In genomic region chr16:29847059-29847458, GRCm38 (mm10) we compare ENCODE assay signal across 20 mouse cellular contexts.
A peak's percentile ranks its signal among the peaks of the same experiment; 100 is the strongest.
DNase-seq lines count a peak whose midpoint lies in the region; ATAC-seq and TF ChIP-seq lines count a peak whose summit lies in the region.
"Had no signal": no experiment of that assay in that cellular context is flagged by ENCODE, and none has a peak within 500 bp of the region (broad histone marks: within the 10 kb centered on the region; RNA-seq: fewer than 3 reads in every experiment).

No protein-coding gene starts in this region.

- H3K9ac ChIP-seq in lung, embryonic 16.5 days (ENCODE audit: low read length), result no peak overlapping the region
- no peak overlapping the region for H3K9ac ChIP-seq in CH12.LX (ENCODE audit: insufficient read depth, low read depth)
- no peak overlapping the region for H3K9ac ChIP-seq in intestine, embryonic 16.5 days (ENCODE audit: low read depth, low read length)
- no peak overlapping the region for H3K9ac ChIP-seq in heart, embryonic 11.5 days (ENCODE audit: low read depth, low read length)
- H3K9ac ChIP-seq: heart, embryonic 13.5 days; hindbrain, embryonic 14.5 days; neural tube, embryonic 13.5 days had no signal

- H3K4me2 ChIP-seq in lung, embryonic 16.5 days (ENCODE audit: low read depth, low read length), result no peak overlapping the region
- peak overlapping the region; percentile 14; the same call in 1 of the 2 replicates for H3K4me2 ChIP-seq in CH12.LX (ENCODE audit: insufficient read depth, low read depth, poor library complexity, severe bottlenecking)
- no peak overlapping the region for H3K4me2 ChIP-seq in intestine, embryonic 16.5 days (ENCODE audit: low read depth, low read length)
- no peak overlapping the region for H3K4me2 ChIP-seq in heart, embryonic 11.5 days
- H3K4me2 ChIP-seq: heart, embryonic 13.5 days; hindbrain, embryonic 14.5 days; neural tube, embryonic 13.5 days had no signal

- no peak for ATAC-seq in lung, embryonic 16.5 days (ENCODE audit: low read depth)
- peak; percentile 35; the same call in 1 of the 2 replicates for ATAC-seq in intestine, embryonic 16.5 days
- ATAC-seq in heart, embryonic 11.5 days (replicated peaks; ENCODE audit: insufficient number of reproducible peaks, low FRiP score, low TSS enrichment), result no peak

- peak; percentile 15 for DNase-seq in adrenal gland, postnatal 10 days
- DNase-seq in adrenal gland, postnatal 36 days, result no peak
- DNase-seq in lung, postnatal 36 days, result no peak
- peak; percentile 69 for DNase-seq in CH12.LX (ENCODE audit: extremely low read depth)
- no peak for DNase-seq in layer of hippocampus, adult 8-10 months (ENCODE audit: low spot score in 2 of 2)
- DNase-seq: cerebellum, adult 9-11 months; gastrocnemius, adult 2 months; heart, postnatal 36 days; kidney, adult 11 months; layer of hippocampus, postnatal 36 days; lung, adult 2 months; midbrain, embryonic 14.5 days had no signal

- TF ChIP-seq EP300 in CH12.LX (IDR thresholded peaks at IDR 0.05; ENCODE audit: low read length), result peak; percentile 33; the same call in 1 of the 2 replicates

- peak overlapping the region; percentile 45 for H3K27ac ChIP-seq in lung, embryonic 16.5 days (ENCODE audit: low read length)
- H3K27ac ChIP-seq in CH12.LX (ENCODE audit: insufficient read depth, low read depth), result peak overlapping the region; percentile 30
- H3K27ac ChIP-seq in intestine, embryonic 16.5 days (ENCODE audit: low read length), result 0 out of 2 replicates have a peak overlapping the region, but pooled peaks have one; percentile 10
- H3K27ac ChIP-seq in heart, embryonic 11.5 days (ENCODE audit: low read depth, low read length), result no peak overlapping the region
- H3K27ac ChIP-seq: gastrocnemius, adult 2 months; heart, embryonic 13.5 days; hindbrain, embryonic 14.5 days; kidney, postnatal 0 days; neural tube, embryonic 13.5 days had no signal

- TF ChIP-seq RAD21 in CH12.LX (IDR thresholded peaks at IDR 0.05; ENCODE audit: low read depth, low read length), result no peak

- H3K36me3 ChIP-seq in lung, embryonic 16.5 days (ENCODE audit: control insufficient read depth, insufficient read depth, low read length), result no peaks in the 10 kb centered on the region
- H3K36me3 ChIP-seq in CH12.LX (replicated peaks in 1 of 2; ENCODE audit: control insufficient read depth in 1 of 2, insufficient read depth in 1 of 2, low read length in 1 of 2), result no peaks in the 10 kb centered on the region
- no peaks in the 10 kb centered on the region for H3K36me3 ChIP-seq in intestine, embryonic 16.5 days (ENCODE audit: control insufficient read depth, insufficient read depth, low read length)
- H3K36me3 ChIP-seq in heart, embryonic 11.5 days (ENCODE audit: control insufficient read depth, insufficient read depth, low read length), result no peaks in the 10 kb centered on the region
- H3K36me3 ChIP-seq: heart, embryonic 13.5 days; neural tube, embryonic 13.5 days had no signal

- in situ Hi-C loops in CH12.LX (cut with MboI; ENCODE audit: low pct_ligation_motif_present, low pct_unique_long_range_greater_than_20kb, low sequenced_read_pairs), result no loop called here

- H3K4me1 ChIP-seq in lung, embryonic 16.5 days (replicated peaks; ENCODE audit: control insufficient read depth, insufficient read depth, low read length), result peaks cover 25% of the 10 kb centered on the region
- H3K4me1 ChIP-seq in CH12.LX (ENCODE audit: control insufficient read depth in 1 of 2, insufficient read depth in 2 of 2), result peaks cover 22 to 44% of the 10 kb centered on the region in 2 experiments
- peaks cover 23% of the 10 kb centered on the region for H3K4me1 ChIP-seq in intestine, embryonic 16.5 days (ENCODE audit: control insufficient read depth, insufficient read depth, low read length)
- H3K4me1 ChIP-seq in heart, embryonic 11.5 days (ENCODE audit: control insufficient read depth, insufficient read depth, low read length), result peaks cover 12% of the 10 kb centered on the region

- TF ChIP-seq POLR2A in CH12.LX (IDR thresholded peaks at IDR 0.05; ENCODE audit: low read depth, low read length), result no peak

- dilution Hi-C loops in CH12.LX (cut with MboI; ENCODE audit: extremely low pct_ligation_motif_present, extremely low pct_unique_long_range_greater_than_20kb, low sequenced_read_pairs), result no loop called here

- TF ChIP-seq CTCF in CH12.LX (conservative IDR thresholded peaks at IDR 0.05 in 1 of 2, IDR thresholded peaks at IDR 0.05 in 1 of 2; ENCODE audit: low read depth in 2 of 2, low read length in 2 of 2), result no peak

- WGBS in lung, embryonic 16.5 days, result 21% methylated on average over 1 of the region's 1 CpGs
- 23% methylated on average over 1 of the region's 1 CpGs for WGBS in intestine, embryonic 16.5 days
- 10% methylated on average over 1 of the region's 1 CpGs for WGBS in heart, embryonic 11.5 days (ENCODE audit: insufficient replicate concordance)

- no peaks in the 10 kb centered on the region for H3K27me3 ChIP-seq in lung, embryonic 16.5 days (ENCODE audit: control insufficient read depth, insufficient read depth, low read depth, low read length)
- no peaks in the 10 kb centered on the region for H3K27me3 ChIP-seq in CH12.LX (replicated peaks)
- H3K27me3 ChIP-seq in intestine, embryonic 16.5 days (replicated peaks; ENCODE audit: control insufficient read depth, insufficient read depth, low read length), result no peaks in the 10 kb centered on the region
- no peaks in the 10 kb centered on the region for H3K27me3 ChIP-seq in heart, embryonic 11.5 days (ENCODE audit: control insufficient read depth, insufficient read depth, low read length)

- H3K9me3 ChIP-seq in lung, embryonic 16.5 days (ENCODE audit: control insufficient read depth, low read length), result no peaks in the 10 kb centered on the region
- no peaks in the 10 kb centered on the region for H3K9me3 ChIP-seq in CH12.LX (replicated peaks; ENCODE audit: low read length)
- H3K9me3 ChIP-seq in intestine, embryonic 16.5 days (ENCODE audit: control insufficient read depth, low read length), result no peaks in the 10 kb centered on the region
- H3K9me3 ChIP-seq in heart, embryonic 11.5 days (replicated peaks; ENCODE audit: control insufficient read depth, low read length), result no peaks in the 10 kb centered on the region
- H3K9me3 ChIP-seq: heart, embryonic 13.5 days; neural tube, embryonic 13.5 days had no signal

- H3K79me2 ChIP-seq in CH12.LX (replicated peaks; ENCODE audit: control insufficient read depth, extremely low read depth, insufficient read depth, poor library complexity, severe bottlenecking), result no peaks in the 10 kb centered on the region

- H3K4me3 ChIP-seq in lung, embryonic 16.5 days (ENCODE audit: low read length), result no peak overlapping the region
- peak overlapping the region in 1 of 3 experiments; percentile 9 for H3K4me3 ChIP-seq in CH12.LX (replicated peaks in 1 of 3; ENCODE audit: low read depth in 2 of 3, low read length in 2 of 3, poor library complexity in 1 of 3)
- no peak overlapping the region for H3K4me3 ChIP-seq in intestine, embryonic 16.5 days (ENCODE audit: low read length)
- H3K4me3 ChIP-seq in heart, embryonic 11.5 days (ENCODE audit: low read depth, low read length), result no peak overlapping the region
- H3K4me3 ChIP-seq: erythroblast, embryonic 14.5 days; gastrocnemius, adult 2 months; heart, embryonic 13.5 days; neural tube, embryonic 13.5 days had no signal

TF ChIP-seq in CH12.LX, 34 proteins besides CTCF, POLR2A, EP300 and RAD21:
- TF ChIP-seq JUND (conservative IDR thresholded peaks at IDR 0.05; ENCODE audit: low read depth, low read length) (no peak), TBP (conservative IDR thresholded peaks at IDR 0.05; ENCODE audit: low read depth, low read length) (no peak), USF2 (conservative IDR thresholded peaks at IDR 0.05; ENCODE audit: low read depth, low read length) (no peak), MAX (IDR thresholded peaks at IDR 0.05; ENCODE audit: low read length) (0 out of 2 replicates have a peak, but pooled peaks have one; percentile 39), ZKSCAN1 (IDR thresholded peaks at IDR 0.05; ENCODE audit: borderline replicate concordance, low read depth, low read length) (no peak)

Comparison
In these comparisons a context has a peak if more than half of its experiments do, and no peak if none do; other contexts are left out.
1. DNase-seq: peak in adrenal gland, postnatal 10 days (single experiment) and CH12.LX (single experiment); none in adrenal gland, postnatal 36 days (0 of 2), lung, postnatal 36 days (single experiment) and layer of hippocampus, adult 8-10 months (0 of 2).